Mouse (Mus musculus) forebrain, embryonic 13.5 days (tissue): ENCODE results near the gene Agtr1b. TPM values are rescaled to one million over a fixed set of nuclear protein-coding genes. Genes with fewer than 3 reads are reported as not detected.

Source experiments
- ATAC-seq: fragments of 200-750 bp; cut with Nextera tagmentation; 2 replicates; pipeline ENCODE4 v1.8.0; 2017
- H3K27ac ChIP-seq: fragments of 300-500 bp; sonication (generic); 2 replicates; pipeline ENCODE4 v1.5.1; 2015; ENCODE audit warnings: inconsistent platforms, mild to moderate bottlenecking, moderate library complexity
- H3K27me3 ChIP-seq: fragments of 300-500 bp; sonication (generic); 2 replicates; pipeline ENCODE4 v1.6.1; 2015; ENCODE audit warnings: mild to moderate bottlenecking, inconsistent platforms
- H3K36me3 ChIP-seq: fragments of 300-500 bp; sonication (generic); 2 replicates; pipeline ENCODE4 v1.6.1; 2015; ENCODE audit warnings: mild to moderate bottlenecking, inconsistent platforms; ENCODE audit not compliant: poor library complexity, severe bottlenecking
- H3K4me1 ChIP-seq: fragments of 300-500 bp; sonication (generic); 2 replicates; pipeline ENCODE4 v1.6.1; 2015; ENCODE audit warnings: inconsistent platforms
- H3K4me2 ChIP-seq: fragments of 300-500 bp; sonication (generic); 2 replicates; pipeline ENCODE4 v1.6.1; 2015; ENCODE audit warnings: inconsistent platforms, mild to moderate bottlenecking, moderate library complexity
- H3K4me3 ChIP-seq: fragments of 300-500 bp; sonication (generic); 2 replicates; pipeline ENCODE4 v1.5.1; 2015; ENCODE audit warnings: mild to moderate bottlenecking, inconsistent platforms
- H3K9ac ChIP-seq: fragments of 300-500 bp; sonication (generic); 2 replicates; pipeline ENCODE4 v1.6.1; 2015; ENCODE audit warnings: mild to moderate bottlenecking, inconsistent platforms
- H3K9me3 ChIP-seq: fragments of 300-500 bp; sonication (generic); replicated peaks from 2 replicates; pipeline ENCODE4 v1.6.1; 2016; ENCODE audit warnings: inconsistent platforms
- WGBS: fragments of 180-500 bp; shearing (Covaris S2); methylation state at CpG from one replicate; pipeline ENCODE4 v1.1.7; 2015; 5-methylcytosine and 5-hydroxymethylcytosine counted together
- polyA plus RNA-seq: library from polyadenylated mRNA; unstranded; fragments of >200 nt; fragmentation: Nextera tagmentation; extraction: Ambion mirVana; gene quantifications from 2 replicates; pipeline ENCODE4 v1.2.1, GENCODE M21; 2015

Agtr1b gene
- polyA plus RNA-seq, 1 experiment from 2014 or later: not detected

- no peak overlapping the region for H3K4me3 ChIP-seq
- 88% methylated on average over 2 of the region's 2 CpGs for WGBS
- no peak overlapping the region for H3K9ac ChIP-seq
- H3K36me3 ChIP-seq: no peaks in the 10 kb centered on the region
- H3K4me2 ChIP-seq: no peak overlapping the region
- no peaks in the 10 kb centered on the region for H3K9me3 ChIP-seq
- no peaks in the 10 kb centered on the region for H3K4me1 ChIP-seq
- no peaks in the 10 kb centered on the region for H3K27me3 ChIP-seq
- no peak for ATAC-seq
- H3K27ac ChIP-seq: no peak overlapping the region
These were observed 78.2 kb downstream of the Agtr1b start for GRCm38 (mm10) chr3:20288761-20289160.

- no peak for ATAC-seq
- Histone ChIP-seq H3K4me1 (no peaks in the 10 kb centered on the region), H3K4me3 (no peak overlapping the region), H3K36me3 (no peaks in the 10 kb centered on the region), H3K27ac (no peak overlapping the region), H3K9me3 (no peaks in the 10 kb centered on the region), H3K4me2 (no peak overlapping the region), H3K9ac (no peak overlapping the region), H3K27me3 (no peaks in the 10 kb centered on the region)
- 65% methylated on average over 1 of the region's 1 CpGs for WGBS
These were observed 85.2 kb downstream of the Agtr1b start for GRCm38 (mm10) chr3:20281796-20282195.

- H3K9me3 ChIP-seq: no peaks in the 10 kb centered on the region
- H3K27me3 ChIP-seq: no peaks in the 10 kb centered on the region
- no peak within 1 kb of the TSS for H3K4me2 ChIP-seq
- H3K4me3 ChIP-seq: no peak within 1 kb of the TSS
- no peaks in the 10 kb centered on the region for H3K4me1 ChIP-seq
- H3K9ac ChIP-seq: no peak within 1 kb of the TSS
- WGBS: 94% methylated on average over 3 of the region's 3 CpGs
- H3K36me3 ChIP-seq: no peaks in the 10 kb centered on the region
- no peak for ATAC-seq
- H3K27ac ChIP-seq: no peak within 1 kb of the TSS
These were observed 91.3 kb downstream of the Agtr1b start, which contains the start of gene Cpb1 for GRCm38 (mm10) chr3:20275633-20276032. Gene Cpb1 (minus strand): TSS chr3:20275733.

Other genes starting within 250 kb of the Agtr1b start
- 22.6 and 26.7 TPM in 2 replicates for gene Gyg, start 211.9 kb downstream of the Agtr1b start, polyA plus RNA-seq
- 0.11 TPM in 1 of 2 replicates, not detected in the other for gene Cpa3, start 125.0 kb downstream of the Agtr1b start, polyA plus RNA-seq
- gene Cpb1, start 91.4 kb downstream of the Agtr1b start, polyA plus RNA-seq: not detected in 2 replicates